Mouse (Mus musculus) CH12F3 (cell line): ENCODE measurements around the gene Vmn1r225.
"Not testable (repeated sequence)": the region's sequence is repeated elsewhere in the genome, so short reads cannot be mapped to it uniquely, and the experiment has no call there.

Experiments
- in situ Hi-C: fragments of 300-500 bp; cut with MboI; formaldehyde crosslinking; loops from 2 replicates; pipeline ENCODE4 v1.14.3; 2020; ENCODE audit warnings: low sequenced_read_pairs

Gene Vmn1r225

DNA sequence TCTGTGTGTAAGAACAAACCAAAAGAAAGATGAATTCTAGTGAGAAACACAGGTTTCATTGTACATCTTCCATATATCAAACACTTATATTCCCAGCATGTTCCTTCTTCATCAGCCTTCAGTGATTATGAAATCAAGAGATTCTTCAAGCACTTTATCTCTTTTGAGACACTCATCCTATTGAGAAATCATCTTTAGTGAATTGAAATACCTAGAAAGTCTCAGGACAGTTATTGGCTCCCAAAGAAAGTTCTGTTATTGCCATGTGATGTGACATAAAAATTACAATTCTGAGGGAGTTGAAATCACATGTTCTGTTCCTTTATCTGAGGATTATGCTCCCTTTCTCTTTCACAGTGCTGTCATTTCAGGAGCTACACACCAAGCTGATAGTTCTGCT is at the start of gene Vmn1r225:
TSS of gene Vmn1r225 (plus strand) at position 301 of the 400 bp plus-strand sequence.
- in situ Hi-C loops = no loop called here

DNA sequence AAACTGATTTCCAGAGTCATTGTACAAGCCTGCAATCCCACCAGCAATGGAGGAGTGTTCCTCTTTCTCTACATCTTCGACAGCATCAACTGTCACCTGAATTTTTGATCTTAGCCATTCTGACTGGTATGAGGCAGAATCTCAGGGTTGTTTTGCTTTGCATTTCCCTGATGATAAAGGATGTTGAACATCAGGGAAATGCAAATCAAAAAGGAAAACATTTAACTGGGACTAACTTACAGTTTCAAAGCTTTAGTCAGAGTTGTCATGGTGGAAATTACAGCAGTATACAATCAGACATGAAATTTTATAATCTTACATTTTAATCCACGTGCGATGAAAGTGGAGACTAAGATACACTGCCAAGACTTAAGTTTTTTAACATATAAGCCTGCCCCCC is 24.6 kb upstream of the Vmn1r225 start:
- in situ Hi-C loops = no loop called here

DNA sequence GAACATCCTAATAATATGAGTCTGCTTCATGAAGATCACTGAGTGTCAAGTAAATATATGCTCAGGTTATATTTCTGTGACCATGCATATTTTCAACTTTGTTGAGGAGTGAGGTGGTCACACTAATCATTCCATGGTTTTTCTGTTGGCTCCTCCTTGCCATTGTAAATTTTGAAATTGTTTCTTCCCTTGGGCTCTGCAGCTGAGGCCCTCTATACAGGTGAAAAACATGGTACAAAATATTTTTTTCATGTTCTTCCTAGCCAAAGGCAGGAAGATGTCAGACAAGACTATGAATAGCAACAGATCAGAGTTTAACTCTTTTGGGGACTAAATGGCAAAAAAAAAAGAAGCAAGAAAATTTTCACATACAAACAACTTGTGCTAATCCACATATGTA is 16.7 kb upstream of the Vmn1r225 start, which contains the start of gene Vmn2r108:
TSS of gene Vmn2r108 (minus strand) at position 101 of the 400 bp plus-strand sequence.
- in situ Hi-C loops = no loop called here

DNA sequence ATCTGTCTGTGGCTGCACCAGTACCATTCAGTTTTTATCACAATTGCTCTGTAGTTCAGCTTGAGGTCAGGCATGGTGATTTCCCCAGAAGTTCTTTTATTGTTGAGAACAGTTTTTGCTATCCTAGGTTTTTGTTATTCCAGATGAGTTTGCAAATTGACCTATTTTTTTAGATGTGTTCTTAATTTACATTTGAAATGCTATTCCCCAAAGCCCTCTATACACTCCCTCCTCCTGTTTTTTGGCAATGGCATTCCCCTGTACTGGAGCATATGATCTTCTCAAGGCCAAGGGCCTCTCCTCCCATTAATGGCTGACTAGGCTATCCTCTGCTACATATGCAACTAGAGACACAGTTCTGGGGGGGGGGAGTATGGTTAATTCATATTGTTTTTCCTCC is 10.3 kb downstream of the Vmn1r225 start:
- in situ Hi-C loops = not testable (repeated sequence)
